Mouse (Mus musculus) lung, adult 18-20 months (tissue): Measurements from ENCODE around the gene Unkl.
"Not testable (repeated sequence)": the region's sequence is repeated elsewhere in the genome, so short reads cannot be mapped to it uniquely, and the experiment has no call there.

ENCODE experiments used
- DNase-seq, 2 experiments: peaks; one replicate each; pipeline ENCODE4 v3.0.0; 2022; ENCODE audit warnings: mixed read lengths in 2 of 2

Gene Unkl

DNA sequence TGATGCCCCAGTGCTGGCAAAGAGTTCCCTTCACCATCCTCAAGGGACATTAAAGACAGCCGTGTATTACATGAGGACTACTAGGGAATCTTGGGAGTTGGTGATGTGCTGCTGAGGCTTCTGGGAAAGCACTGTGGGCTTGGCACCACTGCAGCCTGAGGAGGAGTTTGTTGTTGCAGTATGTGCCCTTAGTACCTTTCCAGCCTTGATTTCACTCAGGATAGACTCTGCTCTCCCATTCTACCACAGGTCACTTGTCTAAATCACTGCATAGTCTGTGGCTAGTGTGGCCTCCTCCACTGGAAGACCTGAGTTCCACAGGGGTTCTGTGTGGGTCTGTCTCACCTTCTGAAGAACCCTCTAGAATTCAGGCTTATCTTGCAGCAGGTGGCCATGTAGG is 32.5 kb downstream of the Unkl start:
- DNase-seq, result no peak

DNA sequence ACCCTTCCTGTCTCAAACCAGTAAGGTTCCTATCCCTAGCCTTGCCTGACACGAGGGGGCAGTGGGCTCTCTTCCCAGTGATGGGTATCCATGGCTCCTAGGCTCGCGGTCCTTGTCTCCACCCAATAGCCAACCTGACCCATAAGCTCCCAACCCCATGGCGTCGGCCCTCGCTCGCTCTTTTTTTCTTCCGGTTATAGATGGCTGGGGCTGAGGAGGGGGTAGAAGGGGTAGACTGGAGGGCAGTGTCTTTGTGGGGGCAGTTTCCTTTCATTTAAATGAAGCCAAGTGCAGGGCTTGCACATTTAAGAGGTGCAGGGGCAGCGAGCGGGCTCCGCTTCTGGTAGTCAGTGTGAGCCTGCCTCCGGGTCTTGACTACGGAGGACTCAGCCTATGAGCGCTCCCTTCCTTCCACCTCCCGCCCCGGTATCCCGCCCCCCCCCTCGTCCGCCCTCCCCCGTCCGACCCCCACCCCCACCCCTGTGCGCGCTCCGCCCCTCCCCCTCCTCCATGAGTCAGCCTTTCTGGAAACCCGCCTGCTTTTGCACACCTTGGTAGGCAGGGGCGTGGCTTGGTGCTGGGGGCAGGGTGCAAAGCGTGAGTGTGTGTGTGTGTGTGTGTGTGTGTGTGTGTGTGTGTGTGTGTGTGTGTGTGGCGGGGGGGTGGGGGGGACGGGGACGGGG is 33.8 kb downstream of the Unkl start:
- DNase-seq, result peak; percentile 67 to 77

- DNase-seq, result not testable (repeated sequence)
Observed at GRCm38 (mm10) chr17:25222504-25222940, 34.3 kb downstream of the Unkl start.

- no peak for DNase-seq
Observed at GRCm38 (mm10) chr17:25222951-25223601, 34.9 kb downstream of the Unkl start.

- no peak for DNase-seq
Observed at GRCm38 (mm10) chr17:25224586-25225222, 36.5 kb downstream of the Unkl start.

DNA sequence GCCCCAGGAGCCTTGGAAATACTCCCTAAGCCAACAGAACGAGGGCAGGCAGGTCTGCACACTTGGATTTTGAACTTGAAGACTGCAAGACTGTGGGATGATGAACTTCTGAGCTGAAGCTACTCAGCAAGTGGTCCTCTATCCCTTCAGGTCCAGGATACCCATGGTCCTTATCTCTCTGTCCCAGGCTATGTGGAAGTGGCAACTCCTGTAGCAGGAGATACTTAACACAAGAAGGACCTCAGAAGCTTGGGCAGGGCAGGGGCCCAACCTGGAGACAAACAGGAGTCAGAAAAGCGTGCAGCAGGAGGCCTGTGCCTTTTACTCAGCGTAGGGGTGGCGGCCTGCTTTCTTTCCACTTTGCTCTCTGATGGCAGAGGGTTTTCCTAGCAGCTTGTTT is 37.5 kb downstream of the Unkl start:
- DNase-seq, result no peak

- DNase-seq, result no peak
Observed at GRCm38 (mm10) chr17:25227991-25228390, 39.8 kb downstream of the Unkl start.

- DNase-seq, result peak in 1 of 2 experiments; percentile 24
Observed at GRCm38 (mm10) chr17:25230014-25230655, 41.9 kb downstream of the Unkl start.

- DNase-seq, result peak; percentile 28 to 42
Observed at GRCm38 (mm10) chr17:25230700-25231099, 42.5 kb downstream of the Unkl start.

DNA sequence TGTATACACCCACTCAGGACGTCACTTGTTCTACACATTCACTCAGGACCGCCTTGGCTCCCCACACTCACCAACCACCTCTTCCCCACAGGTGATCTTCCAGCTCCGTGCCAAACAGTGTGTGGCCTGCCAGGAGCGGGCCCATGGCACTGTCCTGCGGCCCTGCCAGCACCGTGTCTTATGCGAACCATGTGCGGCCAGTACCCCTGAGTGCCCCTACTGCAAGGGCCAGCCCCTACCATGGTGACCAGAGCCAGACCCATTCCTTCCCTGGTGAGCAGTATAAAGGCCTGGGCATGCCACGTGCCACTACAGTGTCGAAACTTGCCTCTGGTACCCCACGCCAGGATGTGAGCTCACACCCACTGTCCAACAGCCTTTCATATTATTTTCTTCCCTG is 43.4 kb downstream of the Unkl start:
- not testable (repeated sequence) for DNase-seq

- DNase-seq, result no peak
Observed at GRCm38 (mm10) chr17:25235635-25236034, 47.4 kb downstream of the Unkl start.

- peak; percentile 84 to 88 for DNase-seq
Observed at GRCm38 (mm10) chr17:25239695-25240636, 51.8 kb downstream of the Unkl start, which contains the start of the genes Gnptg and Tsr3. TSS of gene Gnptg (minus strand) at chr17:25240124. TSS of gene Tsr3 (plus strand) at chr17:25240170.

DNA sequence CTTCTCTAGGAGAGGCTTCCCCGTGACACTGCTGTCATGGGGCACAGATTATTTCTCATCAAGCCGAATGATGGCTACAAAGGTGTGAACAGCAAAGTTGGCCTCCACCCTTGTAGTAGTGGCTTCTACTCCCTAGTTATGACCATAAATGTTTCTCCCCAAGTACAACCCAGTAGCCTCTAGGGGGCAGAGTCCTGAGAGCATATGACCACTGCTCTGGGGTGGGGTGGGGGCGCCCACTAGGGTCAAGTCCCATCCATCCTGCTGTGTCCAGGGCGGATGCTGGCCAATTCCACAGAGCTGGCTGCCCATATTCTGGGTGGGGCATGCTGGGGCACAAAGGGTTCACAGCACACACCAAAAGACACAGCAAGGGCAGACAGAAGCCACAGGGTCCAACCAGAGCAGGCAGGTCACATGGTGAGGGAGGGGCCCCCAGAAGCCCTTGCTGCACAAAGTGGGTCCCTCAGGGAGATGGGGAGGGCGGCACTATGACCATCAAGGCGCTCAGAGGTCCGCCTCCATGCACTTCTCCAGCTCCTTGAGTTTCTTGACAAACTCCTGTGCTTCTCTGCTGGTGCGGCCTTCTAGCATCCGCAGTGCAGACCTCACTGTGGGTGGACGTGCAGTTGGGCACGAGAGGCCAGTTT is 55.1 kb downstream of the Unkl start:
- DNase-seq, result no peak

GRCm38 (mm10) chr17:25244239-25244638 is 56.0 kb downstream of the Unkl start:
- DNase-seq, result no peak

DNA sequence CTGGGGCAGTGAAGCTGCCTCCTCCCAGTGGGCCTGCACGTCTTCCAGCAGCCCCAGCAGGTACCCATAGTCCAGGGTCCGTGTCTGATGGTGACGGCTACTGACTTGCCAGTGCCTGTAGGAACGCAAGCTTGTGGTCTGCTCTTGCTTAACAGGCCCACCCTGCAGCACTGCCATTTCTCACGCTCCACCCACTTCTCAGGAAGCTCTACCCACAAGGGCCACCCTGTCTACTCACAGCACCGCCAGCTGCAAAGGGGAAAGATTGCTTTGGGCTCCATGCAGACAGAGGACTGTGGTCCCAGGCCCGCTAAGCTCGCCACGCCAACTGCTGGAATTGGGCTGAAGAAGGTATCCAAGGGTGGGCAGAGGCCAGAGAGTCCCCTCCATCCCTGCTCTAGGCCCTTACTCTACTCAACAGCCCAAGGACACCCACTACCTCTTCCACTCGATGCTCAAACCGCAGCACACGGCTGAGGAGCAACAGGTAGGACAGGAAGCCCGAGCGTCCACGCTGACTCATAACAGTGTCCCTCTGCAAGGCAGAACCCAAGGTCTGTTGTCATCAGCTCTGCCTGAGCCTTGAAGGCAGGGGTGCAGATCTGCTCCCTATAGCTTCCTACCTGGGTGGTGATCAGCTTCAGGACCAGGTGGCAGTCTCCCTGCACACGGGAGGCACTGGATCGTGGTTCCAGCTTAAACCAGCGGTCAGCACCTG is 60.0 kb downstream of the Unkl start:
- no peak for DNase-seq

DNA sequence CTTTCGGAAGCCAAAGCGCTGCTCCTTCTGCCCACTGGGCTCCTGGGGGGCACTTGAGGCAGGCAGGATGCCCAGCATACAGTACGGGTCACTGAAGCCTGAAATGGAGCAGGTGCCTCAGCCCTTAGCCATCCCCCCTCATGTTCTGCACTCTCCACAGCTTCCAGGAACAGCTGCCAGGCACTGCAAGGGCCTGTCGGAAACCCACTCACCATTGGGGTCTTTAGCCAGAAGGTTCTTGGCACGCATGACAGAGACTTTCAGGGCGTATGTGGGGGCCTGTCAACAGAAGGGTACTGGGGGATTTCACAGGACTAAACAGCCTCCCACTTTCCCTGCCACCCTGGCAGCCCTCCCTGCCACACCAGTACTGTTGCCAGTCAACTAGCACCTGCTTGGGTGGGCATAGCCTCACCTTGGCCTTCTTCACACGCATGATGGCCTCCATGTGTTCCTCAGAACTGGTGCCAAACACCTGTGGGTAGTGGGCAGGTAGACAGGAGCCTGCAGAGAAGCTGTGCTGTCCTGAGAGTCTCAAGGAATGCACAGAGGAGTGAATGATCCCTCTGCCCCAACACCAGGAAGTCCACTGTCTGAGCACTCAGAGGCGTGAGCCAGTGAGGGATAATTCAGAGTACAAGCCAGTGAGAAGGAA is 62.1 kb downstream of the Unkl start:
- DNase-seq, result no peak

DNA sequence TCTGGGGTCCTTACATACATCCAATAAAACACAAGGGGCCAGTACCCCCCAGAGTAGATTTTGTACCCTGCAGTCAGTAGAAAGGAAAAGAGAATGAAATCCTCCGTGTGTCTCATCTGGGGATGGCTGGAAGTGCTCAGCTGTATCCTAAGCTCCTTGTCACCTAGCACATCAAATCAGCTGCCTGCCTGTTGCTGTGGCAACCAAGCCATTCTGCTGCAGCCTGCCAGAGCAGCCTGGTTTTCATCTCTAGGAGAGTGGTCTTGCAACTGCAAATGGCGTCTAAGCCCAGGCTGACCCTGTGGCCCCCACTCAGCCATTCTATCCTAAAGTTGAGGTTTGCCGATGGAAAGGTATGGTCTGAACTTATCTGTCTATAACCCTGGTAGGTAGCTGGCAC is 64.4 kb downstream of the Unkl start:
- no peak for DNase-seq

GRCm38 (mm10) chr17:25253760-25254159 is 65.6 kb downstream of the Unkl start:
- no peak for DNase-seq

DNA sequence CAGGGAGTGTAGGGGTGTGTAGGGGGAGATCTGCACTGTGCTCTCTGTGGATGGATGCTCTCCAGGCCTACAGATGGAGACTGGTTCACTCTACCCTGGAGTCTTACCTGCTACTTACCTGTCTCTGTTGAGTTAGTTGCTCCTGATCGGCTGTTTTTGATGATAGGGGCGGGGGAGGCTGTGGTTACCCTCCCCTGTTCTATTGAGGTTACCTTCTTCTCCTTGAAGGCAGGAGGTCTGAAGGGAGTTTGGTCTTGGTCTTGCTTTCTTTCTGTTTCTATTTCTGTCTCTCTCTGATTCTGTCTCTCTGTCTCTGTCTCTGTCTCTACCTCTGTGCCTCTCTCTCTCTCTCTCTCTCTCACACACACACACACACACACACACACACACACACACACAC is 66.9 kb downstream of the Unkl start:
- no peak for DNase-seq

DNA sequence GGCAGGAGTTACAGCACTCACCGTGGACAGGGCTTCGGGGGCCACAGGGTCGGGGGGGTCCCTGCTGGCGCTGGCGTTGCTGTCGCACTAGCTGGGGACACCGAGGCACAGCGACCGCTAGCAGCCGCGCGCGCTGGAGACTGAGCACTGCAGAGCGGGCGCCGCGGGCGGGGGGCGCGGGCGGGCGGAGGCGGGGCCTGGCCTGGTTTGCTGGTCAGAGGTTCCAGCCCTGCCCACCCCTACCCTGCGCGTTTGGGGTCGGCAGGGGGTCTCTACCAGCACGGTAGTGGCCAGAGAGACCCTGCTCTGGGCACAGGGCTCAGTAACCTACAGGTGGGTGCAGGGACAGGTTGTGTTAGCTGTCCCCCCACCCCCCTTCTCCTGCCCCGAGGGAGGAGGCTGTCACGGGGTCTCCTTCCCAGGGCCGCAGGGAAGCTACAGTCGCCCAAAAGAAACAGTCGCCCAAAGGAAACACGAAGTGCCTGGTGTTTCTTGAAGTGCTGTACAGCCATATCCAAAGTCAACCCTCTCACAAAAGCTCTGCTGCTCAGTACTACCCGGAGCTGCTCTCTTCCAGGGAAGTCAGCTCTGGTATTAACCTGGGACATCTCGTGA is 68.0 kb downstream of the Unkl start, which contains the start of gene Baiap3:
TSS of gene Baiap3 (minus strand) at position 225 of the 615 bp plus-strand sequence.
- DNase-seq, result no peak
